Mouse (Mus musculus): ENCODE measurements at regions not wholly inside any gene's neighbourhood (a gene's known extent, or its start where the extent isn't known, plus 50 kb on each side); places are given as distances from the start of the nearest gene placed in this dataset.

DNA sequence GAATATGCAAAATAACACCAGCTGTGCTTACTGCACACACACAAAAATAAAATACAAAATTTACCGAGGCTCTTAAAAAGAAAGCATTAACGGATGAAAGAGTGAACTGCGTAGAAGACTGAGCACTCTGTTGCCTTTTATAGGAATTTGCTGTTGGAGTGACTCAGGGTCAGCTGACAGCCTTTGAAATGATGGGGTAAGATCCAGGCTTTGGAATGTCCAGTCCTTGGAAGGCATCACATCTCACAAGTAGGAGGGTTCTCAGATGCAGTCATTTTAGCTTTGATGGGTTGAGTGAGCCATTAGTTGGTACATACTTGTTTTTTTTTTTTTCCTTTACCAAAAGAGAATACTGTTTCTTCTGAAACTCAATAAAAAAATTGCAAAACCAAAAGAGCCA lies 387.4 kb downstream of the Gm21750 start:
- no peaks in the 10 kb centered on the region; the same call in 1 of the 2 replicates for H3K27me3 ChIP-seq (ENCODE audit: insufficient read depth, low read length)
- H3K4me1 ChIP-seq (ENCODE audit: insufficient read depth, low read depth, low read length): no peaks in the 10 kb centered on the region
- ATAC-seq (ENCODE audit: extremely low read depth, insufficient number of reproducible peaks, low FRiP score, poor library complexity, severe bottlenecking): no peak
- no peaks in the 10 kb centered on the region for H3K36me3 ChIP-seq (replicated peaks)
- H3K9me3 ChIP-seq (replicated peaks): no peaks in the 10 kb centered on the region
- DNase-seq (ENCODE audit: low spot score): no peak
- TF ChIP-seq TAL1 (conservative IDR thresholded peaks at IDR 0.05; ENCODE audit: low read depth, low read length): no peak
- no peak for TF ChIP-seq GATA2 (IDR thresholded peaks at IDR 0.05; ENCODE audit: borderline replicate concordance, low read depth, low read length)
- no peak for TF ChIP-seq POLR2AphosphoS5 (IDR thresholded peaks at IDR 0.05; ENCODE audit: insufficient replicate concordance, low read depth, low read length)
- no peak for TF ChIP-seq GATA1 (IDR thresholded peaks at IDR 0.05; ENCODE audit: borderline replicate concordance, low read length)
- TF ChIP-seq CTCF (IDR thresholded peaks at IDR 0.05; ENCODE audit: low read depth, low read length): no peak
- H3K4me3 ChIP-seq (ENCODE audit: low read depth, low read length): no peak overlapping the region

DNA sequence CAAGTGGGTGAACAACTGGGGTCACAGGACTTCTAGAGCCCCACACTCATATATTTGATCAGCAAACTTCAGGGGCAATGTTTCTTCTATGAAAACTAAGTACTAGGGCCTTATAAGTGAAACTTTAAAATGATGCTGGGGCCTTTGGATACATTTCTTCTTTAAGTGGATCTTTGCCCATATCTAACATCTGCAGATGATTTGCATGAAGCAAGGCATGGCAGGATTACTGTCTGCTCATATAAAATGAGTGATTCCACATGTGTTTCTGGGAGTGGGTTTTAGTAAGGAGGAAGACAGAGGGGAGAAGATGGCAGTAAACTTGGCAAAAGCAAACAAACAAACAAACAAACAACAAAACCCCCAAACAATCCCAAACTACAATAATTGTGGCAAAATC lies 405.0 kb downstream of the Gm21750 start:
- no peak for TF ChIP-seq GATA2 (IDR thresholded peaks at IDR 0.05; ENCODE audit: borderline replicate concordance, low read depth, low read length)
- TF ChIP-seq TAL1 (conservative IDR thresholded peaks at IDR 0.05; ENCODE audit: low read depth, low read length): no peak
- TF ChIP-seq POLR2AphosphoS5 (IDR thresholded peaks at IDR 0.05; ENCODE audit: insufficient replicate concordance, low read depth, low read length): no peak
- TF ChIP-seq GATA1 (IDR thresholded peaks at IDR 0.05; ENCODE audit: borderline replicate concordance, low read length): no peak
- no peak for TF ChIP-seq CTCF (IDR thresholded peaks at IDR 0.05; ENCODE audit: low read depth, low read length)
- Histone ChIP-seq H3K9me3 (replicated peaks) (no peaks in the 10 kb centered on the region), H3K4me1 (ENCODE audit: insufficient read depth, low read depth, low read length) (no peaks in the 10 kb centered on the region), H3K36me3 (replicated peaks) (no peaks in the 10 kb centered on the region), H3K27me3 (ENCODE audit: insufficient read depth, low read length) (no peaks in the 10 kb centered on the region), H3K4me3 (ENCODE audit: low read depth, low read length) (no peak overlapping the region)
- ATAC-seq (ENCODE audit: extremely low read depth, insufficient number of reproducible peaks, low FRiP score, poor library complexity, severe bottlenecking): no peak
- no peak for DNase-seq (ENCODE audit: low spot score)

DNA sequence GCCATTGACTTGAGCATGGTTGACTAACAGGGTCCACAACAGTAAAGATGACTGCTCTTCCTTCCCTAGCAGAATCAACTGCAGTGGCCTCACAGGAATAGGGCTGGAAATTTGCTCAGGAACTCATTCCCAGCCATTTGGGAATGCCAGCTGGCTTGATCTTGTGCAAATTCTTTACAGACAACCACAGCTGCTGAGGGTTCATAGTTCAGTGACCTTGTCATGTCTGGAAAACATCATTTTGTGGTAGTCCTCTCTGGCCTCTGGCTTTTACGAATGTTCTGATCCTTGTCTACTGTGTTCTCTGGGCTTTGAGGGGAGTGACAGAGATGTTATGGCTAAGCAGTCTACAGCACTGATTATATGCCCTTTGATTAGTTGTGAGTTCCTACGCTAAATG lies 432.0 kb downstream of the Gm21750 start:
- no peaks in the 10 kb centered on the region for H3K9me3 ChIP-seq (replicated peaks)
- no peaks in the 10 kb centered on the region for H3K36me3 ChIP-seq (replicated peaks)
- no peak for DNase-seq (ENCODE audit: low spot score)
- no peak for TF ChIP-seq GATA1 (IDR thresholded peaks at IDR 0.05; ENCODE audit: borderline replicate concordance, low read length)
- no peak for TF ChIP-seq GATA2 (IDR thresholded peaks at IDR 0.05; ENCODE audit: borderline replicate concordance, low read depth, low read length)
- TF ChIP-seq TAL1 (conservative IDR thresholded peaks at IDR 0.05; ENCODE audit: low read depth, low read length): no peak
- no peak for TF ChIP-seq POLR2AphosphoS5 (IDR thresholded peaks at IDR 0.05; ENCODE audit: insufficient replicate concordance, low read depth, low read length)
- no peak for TF ChIP-seq CTCF (IDR thresholded peaks at IDR 0.05; ENCODE audit: low read depth, low read length)
- no peaks in the 10 kb centered on the region for H3K4me1 ChIP-seq (ENCODE audit: insufficient read depth, low read depth, low read length)
- H3K4me3 ChIP-seq (ENCODE audit: low read depth, low read length): no peak overlapping the region
- ATAC-seq (ENCODE audit: extremely low read depth, insufficient number of reproducible peaks, low FRiP score, poor library complexity, severe bottlenecking): no peak
- H3K27me3 ChIP-seq (ENCODE audit: insufficient read depth, low read length): no peaks in the 10 kb centered on the region

GRCm38 (mm10) chr14:74099696-74100095 lies 438.7 kb downstream of the Gm21750 start:
- ATAC-seq (ENCODE audit: extremely low read depth, insufficient number of reproducible peaks, low FRiP score, poor library complexity, severe bottlenecking) (no peak), DNase-seq (ENCODE audit: low spot score) (no peak)
- Histone ChIP-seq H3K27me3 (ENCODE audit: insufficient read depth, low read length) (no peaks in the 10 kb centered on the region), H3K9me3 (replicated peaks) (no peaks in the 10 kb centered on the region), H3K36me3 (replicated peaks) (no peaks in the 10 kb centered on the region), H3K4me1 (ENCODE audit: insufficient read depth, low read depth, low read length) (no peaks in the 10 kb centered on the region), H3K4me3 (ENCODE audit: low read depth, low read length) (no peak overlapping the region)
- TF ChIP-seq GATA1 (IDR thresholded peaks at IDR 0.05; ENCODE audit: borderline replicate concordance, low read length) (no peak), POLR2AphosphoS5 (IDR thresholded peaks at IDR 0.05; ENCODE audit: insufficient replicate concordance, low read depth, low read length) (no peak), TAL1 (conservative IDR thresholded peaks at IDR 0.05; ENCODE audit: low read depth, low read length) (no peak), CTCF (IDR thresholded peaks at IDR 0.05; ENCODE audit: low read depth, low read length) (no peak), GATA2 (IDR thresholded peaks at IDR 0.05; ENCODE audit: borderline replicate concordance, low read depth, low read length) (no peak)

DNA sequence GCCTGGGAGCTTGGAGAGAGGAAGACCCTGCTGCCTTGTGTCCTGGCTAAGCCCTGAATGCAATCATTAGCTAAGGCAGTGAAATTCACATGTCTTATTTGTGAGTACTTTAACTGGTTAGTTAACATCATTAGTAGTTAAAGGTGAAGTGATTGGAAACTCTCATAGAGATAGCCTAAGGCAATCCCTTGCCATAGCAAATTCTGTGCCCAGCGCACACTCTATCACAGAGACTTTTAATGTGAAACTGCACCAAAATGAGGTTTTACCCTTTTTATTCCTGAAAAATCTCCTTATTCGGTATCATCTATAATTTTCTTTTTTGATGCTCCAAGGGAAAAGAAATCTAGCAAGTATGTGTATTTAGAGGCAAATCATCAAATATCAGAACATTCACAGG lies 451.6 kb downstream of the Gm21750 start:
- no peak for ATAC-seq (ENCODE audit: extremely low read depth, insufficient number of reproducible peaks, low FRiP score, poor library complexity, severe bottlenecking)
- no peak for DNase-seq (ENCODE audit: low spot score)
- Histone ChIP-seq H3K4me3 (ENCODE audit: low read depth, low read length) (no peak overlapping the region), H3K27me3 (ENCODE audit: insufficient read depth, low read length) (no peaks in the 10 kb centered on the region), H3K4me1 (ENCODE audit: insufficient read depth, low read depth, low read length) (no peaks in the 10 kb centered on the region), H3K9me3 (replicated peaks) (no peaks in the 10 kb centered on the region), H3K36me3 (replicated peaks) (no peaks in the 10 kb centered on the region)
- TF ChIP-seq GATA1 (IDR thresholded peaks at IDR 0.05; ENCODE audit: borderline replicate concordance, low read length) (no peak), CTCF (IDR thresholded peaks at IDR 0.05; ENCODE audit: low read depth, low read length) (no peak), POLR2AphosphoS5 (IDR thresholded peaks at IDR 0.05; ENCODE audit: insufficient replicate concordance, low read depth, low read length) (no peak), GATA2 (IDR thresholded peaks at IDR 0.05; ENCODE audit: borderline replicate concordance, low read depth, low read length) (no peak), TAL1 (conservative IDR thresholded peaks at IDR 0.05; ENCODE audit: low read depth, low read length) (no peak)

GRCm38 (mm10) chr14:74113116-74113515 lies 452.1 kb downstream of the Gm21750 start:
- H3K27me3 ChIP-seq (ENCODE audit: insufficient read depth, low read length): no peaks in the 10 kb centered on the region
- no peak overlapping the region for H3K4me3 ChIP-seq (ENCODE audit: low read depth, low read length)
- no peaks in the 10 kb centered on the region for H3K36me3 ChIP-seq (replicated peaks)
- DNase-seq (ENCODE audit: low spot score): no peak
- TF ChIP-seq TAL1 (conservative IDR thresholded peaks at IDR 0.05; ENCODE audit: low read depth, low read length) (no peak), CTCF (IDR thresholded peaks at IDR 0.05; ENCODE audit: low read depth, low read length) (no peak), POLR2AphosphoS5 (IDR thresholded peaks at IDR 0.05; ENCODE audit: insufficient replicate concordance, low read depth, low read length) (no peak), GATA2 (IDR thresholded peaks at IDR 0.05; ENCODE audit: borderline replicate concordance, low read depth, low read length) (no peak), GATA1 (IDR thresholded peaks at IDR 0.05; ENCODE audit: borderline replicate concordance, low read length) (no peak)
- no peak for ATAC-seq (ENCODE audit: extremely low read depth, insufficient number of reproducible peaks, low FRiP score, poor library complexity, severe bottlenecking)
- H3K4me1 ChIP-seq (ENCODE audit: insufficient read depth, low read depth, low read length): no peaks in the 10 kb centered on the region
- H3K9me3 ChIP-seq (replicated peaks): no peaks in the 10 kb centered on the region

Data from G1E (cell line).